Mouse (Mus musculus) forebrain, postnatal 0 days (tissue): ENCODE data around the gene Spcs2. TPM values are rescaled to one million over a fixed set of nuclear protein-coding genes. Genes with fewer than 3 reads are reported as not detected.

Source experiments
- ATAC-seq: fragments of 200-750 bp; cut with Nextera tagmentation; 2 replicates; pipeline ENCODE4 v1.8.0; 2017; ENCODE audit warnings: mild to moderate bottlenecking, moderate library complexity
- DNase-seq: peaks from one replicate; pipeline ENCODE4 v3.0.0-alpha.2; 2015
- H3K27ac ChIP-seq: fragments of 300-500 bp; sonication (generic); 2 replicates; pipeline ENCODE4 v1.5.1; 2014; ENCODE audit warnings: low read depth, mild to moderate bottlenecking, antibody characterized with exemption, low read length, moderate library complexity, mixed read lengths
- H3K27me3 ChIP-seq: fragments of 300-500 bp; sonication (generic); 2 replicates; pipeline ENCODE4 v1.6.1; 2014; ENCODE audit warnings: mild to moderate bottlenecking, low read length, mixed read lengths; ENCODE audit not compliant: insufficient read depth
- H3K36me3 ChIP-seq: fragments of 300-500 bp; sonication (generic); 2 replicates; pipeline ENCODE4 v1.6.1; 2014; ENCODE audit warnings: mild to moderate bottlenecking, moderate library complexity; ENCODE audit not compliant: insufficient read depth
- H3K4me1 ChIP-seq: fragments of 300-500 bp; sonication (generic); 2 replicates; pipeline ENCODE4 v1.6.1; 2014; ENCODE audit warnings: antibody characterized with exemption; ENCODE audit not compliant: insufficient read depth
- H3K4me2 ChIP-seq: fragments of 300-500 bp; sonication (generic); 2 replicates; pipeline ENCODE4 v1.6.1; 2014; ENCODE audit warnings: low read depth, mild to moderate bottlenecking, moderate library complexity
- H3K4me3 ChIP-seq: fragments of 300-500 bp; sonication (generic); 2 replicates; pipeline ENCODE4 v1.5.1; 2014; ENCODE audit warnings: low read depth, low read length, mixed read lengths
- H3K9ac ChIP-seq: fragments of 300-500 bp; sonication (generic); 2 replicates; pipeline ENCODE4 v1.6.1; 2014; ENCODE audit warnings: mild to moderate bottlenecking
- H3K9me3 ChIP-seq: fragments of 300-500 bp; sonication (generic); 2 replicates; pipeline ENCODE4 v1.6.1; 2016; ENCODE audit warnings: low read length
- CTCF ChIP-seq: sonication (generic); IDR thresholded peaks from 2 replicates; pipeline ENCODE4 v1.5.1; 2016; ENCODE audit warnings: antibody characterized with exemption, control low read depth, low read depth
- WGBS: fragments of 180-500 bp; shearing (Covaris S2); extraction: QIAGEN DNeasy Blood & Tissue Kit; methylation state at CpG from one replicate; pipeline ENCODE4 v1.1.7; 2014; 5-methylcytosine and 5-hydroxymethylcytosine counted together
- polyA plus RNA-seq: library from polyadenylated mRNA; unstranded; fragments of >200 nt; fragmentation: Nextera tagmentation; extraction: Ambion mirVana; gene quantifications from 2 replicates; pipeline ENCODE4 v1.2.1, GENCODE M21; 2015
- total RNA-seq: library from RNA; depleted of rRNA; stranded (reverse); fragments of >200 nt; gene quantifications from 2 replicates; pipeline ENCODE4 v1.2.3, GENCODE M21; 2014; rRNA removed

Gene Spcs2
- total and polyA plus RNA-seq, 2 experiments from 2014 or later: 123 to 257 TPM

DNA sequence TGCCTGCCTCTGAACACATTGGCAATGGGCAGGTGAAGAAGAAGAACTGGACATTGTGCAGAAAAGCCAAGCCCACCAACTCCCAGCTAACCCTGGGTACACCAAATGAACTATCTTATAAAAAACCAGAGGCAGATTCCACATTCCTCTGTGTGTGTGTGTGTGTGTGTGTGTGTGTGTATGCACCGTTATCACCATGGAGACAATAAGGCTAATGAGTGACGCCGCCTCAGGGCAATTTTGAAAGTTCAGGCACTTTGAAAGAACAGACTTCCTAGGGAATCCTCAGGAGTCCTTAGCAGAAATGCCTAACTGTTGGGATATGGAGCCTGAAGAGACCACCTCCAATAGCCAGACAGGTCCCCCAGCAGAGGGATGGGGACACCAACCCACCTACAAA lies 66.0 kb downstream of the Spcs2 start:
- DNase-seq (no peak), ATAC-seq (no peak)
- no peak overlapping the region for H3K27ac ChIP-seq
- no peak for TF ChIP-seq CTCF
- H3K4me1 ChIP-seq: no peaks in the 10 kb centered on the region
- 59% methylated on average over 3 of the region's 3 CpGs for WGBS
- no peaks in the 10 kb centered on the region for H3K36me3 ChIP-seq
- H3K4me2 ChIP-seq: no peak overlapping the region
- H3K4me3 ChIP-seq: no peak overlapping the region
- H3K9me3 ChIP-seq: no peaks in the 10 kb centered on the region
- no peak overlapping the region for H3K9ac ChIP-seq
- H3K27me3 ChIP-seq: peaks cover 4% of the 10 kb centered on the region; the same call in 1 of the 2 replicates

DNA sequence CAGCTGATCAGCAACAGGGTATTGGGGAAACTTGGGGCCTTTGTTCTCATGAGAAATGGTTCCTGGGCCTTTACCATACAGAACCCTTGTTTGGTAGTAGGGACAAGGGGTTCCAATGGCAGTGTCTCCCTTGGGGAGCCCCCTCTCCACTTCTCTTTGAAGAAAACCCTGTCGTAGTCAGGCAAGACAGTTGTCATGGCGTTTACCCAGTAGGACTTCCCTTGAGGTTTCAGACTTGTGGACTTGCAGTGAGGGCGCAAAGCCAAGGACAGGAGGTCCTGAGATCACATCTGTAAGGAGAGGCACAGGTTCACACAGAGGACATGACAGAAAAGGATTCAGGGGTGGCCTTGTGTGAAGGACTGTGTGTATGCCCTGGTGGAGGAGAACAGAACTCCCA lies 66.8 kb downstream of the Spcs2 start:
- Histone ChIP-seq H3K4me1 (no peaks in the 10 kb centered on the region), H3K27me3 (peaks cover 4% of the 10 kb centered on the region; the same call in 1 of the 2 replicates), H3K4me3 (no peak overlapping the region), H3K36me3 (no peaks in the 10 kb centered on the region), H3K27ac (no peak overlapping the region), H3K4me2 (no peak overlapping the region), H3K9me3 (no peaks in the 10 kb centered on the region), H3K9ac (no peak overlapping the region)
- DNase-seq: no peak
- ATAC-seq: no peak
- 75% methylated on average over 3 of the region's 3 CpGs for WGBS
- TF ChIP-seq CTCF: no peak

DNA sequence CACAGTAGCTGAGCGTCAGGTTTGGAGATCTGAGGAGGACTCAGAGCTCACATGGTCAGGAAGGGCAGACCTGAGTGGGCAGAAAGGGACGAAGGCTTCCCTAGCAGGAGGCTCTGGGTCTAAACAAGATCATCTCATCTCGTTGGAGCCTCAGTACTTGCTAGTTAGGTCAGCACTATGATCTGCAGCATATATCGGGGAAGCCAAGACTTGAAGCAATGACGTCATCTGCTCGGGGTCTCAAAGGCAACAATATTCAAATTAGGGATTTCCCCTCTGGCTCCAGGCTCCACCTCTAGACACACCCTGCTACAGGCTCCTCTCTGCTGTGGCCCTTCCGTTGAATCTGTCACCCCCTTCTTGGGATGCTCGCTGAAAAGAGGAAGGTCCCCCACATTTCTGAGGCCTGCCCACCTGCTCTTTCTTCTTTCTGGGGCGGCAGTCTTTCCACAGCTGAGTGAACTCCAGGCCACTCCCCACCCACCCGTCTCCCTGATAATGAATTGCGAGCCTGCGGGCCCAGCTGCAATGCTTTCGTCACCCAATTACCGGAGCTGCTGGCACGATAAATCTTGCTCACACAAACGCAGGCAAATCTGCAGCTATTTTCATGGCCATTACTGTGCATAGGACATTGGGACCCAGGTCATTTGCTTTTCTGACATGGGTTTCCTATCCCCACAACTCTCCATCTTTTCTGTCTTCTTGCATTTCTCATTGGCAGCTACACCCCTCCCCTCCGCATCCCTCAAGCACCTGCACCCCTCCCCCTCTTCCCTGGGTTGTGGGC lies 67.9 kb downstream of the Spcs2 start:
- 8% methylated on average over 17 of the region's 17 CpGs for WGBS
- Histone ChIP-seq H3K36me3 (no peaks in the 10 kb centered on the region), H3K9me3 (no peaks in the 10 kb centered on the region), H3K9ac (no peak overlapping the region), H3K4me3 (no peak overlapping the region), H3K4me2 (peak overlapping the region; percentile 38), H3K27me3 (peaks cover 4% of the 10 kb centered on the region; the same call in 1 of the 2 replicates), H3K27ac (no peak overlapping the region), H3K4me1 (no peaks in the 10 kb centered on the region)
- ATAC-seq (peak; percentile 71), DNase-seq (peak; percentile 69)
- TF ChIP-seq CTCF: no peak

DNA sequence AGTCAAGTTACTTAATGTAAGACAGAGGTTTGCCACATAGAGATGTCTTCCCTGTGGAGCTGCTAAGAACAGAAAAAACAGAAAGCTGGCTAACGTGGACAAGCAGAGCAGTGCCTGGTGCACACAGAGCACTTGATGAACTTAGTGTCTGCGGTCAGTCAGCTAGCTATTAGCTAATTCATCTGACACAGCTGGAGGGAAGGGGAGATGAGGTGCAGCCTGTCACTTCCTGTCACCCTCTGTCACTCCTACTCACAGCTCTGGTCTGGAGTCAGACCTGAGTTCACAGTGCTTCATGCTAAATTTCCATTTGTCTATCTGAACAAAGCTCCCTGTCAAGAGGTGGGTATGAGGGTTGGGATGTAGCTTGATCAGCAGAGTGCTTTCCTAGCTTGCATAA lies 69.2 kb downstream of the Spcs2 start:
- Histone ChIP-seq H3K4me3 (no peak overlapping the region), H3K9me3 (no peaks in the 10 kb centered on the region), H3K27ac (no peak overlapping the region), H3K36me3 (no peaks in the 10 kb centered on the region), H3K4me1 (no peaks in the 10 kb centered on the region), H3K9ac (no peak overlapping the region), H3K27me3 (peaks cover 4% of the 10 kb centered on the region; the same call in 1 of the 2 replicates), H3K4me2 (no peak overlapping the region)
- 61% methylated on average over 2 of the region's 2 CpGs for WGBS
- DNase-seq: no peak
- no peak for ATAC-seq
- no peak for TF ChIP-seq CTCF

DNA sequence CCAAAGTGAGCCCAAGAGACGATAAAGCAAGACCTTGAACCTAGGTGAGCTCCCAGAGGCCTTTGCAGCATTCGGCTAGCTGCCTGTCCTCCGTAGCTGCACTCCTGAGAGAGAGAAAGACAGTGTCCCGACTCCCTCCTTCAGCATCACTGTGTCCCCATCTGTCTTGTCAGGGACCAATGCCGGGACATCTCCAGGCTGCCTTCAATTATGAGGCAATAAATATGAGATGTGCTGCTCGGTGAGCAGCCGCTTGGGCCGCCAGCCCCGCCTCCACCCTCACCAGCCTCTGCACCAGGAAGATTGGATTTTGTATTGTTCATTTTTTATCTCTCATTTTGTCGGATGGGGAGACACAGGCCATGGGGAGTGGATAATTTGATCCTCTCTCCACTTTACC lies 72.4 kb downstream of the Spcs2 start:
- ATAC-seq: no peak

DNA sequence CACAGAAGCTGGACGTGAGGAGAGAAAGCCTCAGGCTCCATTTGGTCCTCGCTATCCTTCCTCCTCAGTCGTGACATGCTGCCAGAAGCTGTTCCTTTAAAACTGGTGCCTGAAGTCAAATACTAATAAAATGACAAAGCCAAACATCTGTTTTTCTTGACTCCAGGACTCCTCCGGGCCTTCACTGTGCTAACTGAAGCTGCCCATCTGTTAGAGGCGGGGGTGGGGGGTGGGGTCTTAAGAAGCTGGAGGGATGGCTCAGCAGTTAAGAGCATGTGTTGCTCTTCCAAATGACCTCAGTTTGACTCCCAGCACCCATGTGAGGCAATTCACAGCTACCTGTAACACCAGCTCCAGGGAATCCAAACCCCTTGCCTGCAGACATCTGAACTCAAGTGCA lies 74.7 kb downstream of the Spcs2 start:
- H3K4me3 ChIP-seq: no peak overlapping the region
- H3K4me1 ChIP-seq: no peaks in the 10 kb centered on the region
- DNase-seq: no peak
- H3K27me3 ChIP-seq: no peaks in the 10 kb centered on the region
- no peak for ATAC-seq
- H3K27ac ChIP-seq: no peak overlapping the region
- H3K4me2 ChIP-seq: no peak overlapping the region
- no peak overlapping the region for H3K9ac ChIP-seq
- 77% methylated on average over 5 of the region's 5 CpGs for WGBS
- no peak for TF ChIP-seq CTCF
- no peaks in the 10 kb centered on the region for H3K36me3 ChIP-seq
- H3K9me3 ChIP-seq: no peaks in the 10 kb centered on the region

More for the DNA sequence above, 72.4 kb downstream of the Spcs2 start:
- no peak for DNase-seq
- Histone ChIP-seq H3K36me3 (no peaks in the 10 kb centered on the region), H3K4me1 (no peaks in the 10 kb centered on the region), H3K9me3 (no peaks in the 10 kb centered on the region), H3K4me3 (no peak overlapping the region), H3K4me2 (no peak overlapping the region), H3K9ac (no peak overlapping the region), H3K27me3 (no peaks in the 10 kb centered on the region), H3K27ac (no peak overlapping the region)
- no peak for TF ChIP-seq CTCF
- WGBS: 81% methylated on average over 10 of the region's 10 CpGs

DNA sequence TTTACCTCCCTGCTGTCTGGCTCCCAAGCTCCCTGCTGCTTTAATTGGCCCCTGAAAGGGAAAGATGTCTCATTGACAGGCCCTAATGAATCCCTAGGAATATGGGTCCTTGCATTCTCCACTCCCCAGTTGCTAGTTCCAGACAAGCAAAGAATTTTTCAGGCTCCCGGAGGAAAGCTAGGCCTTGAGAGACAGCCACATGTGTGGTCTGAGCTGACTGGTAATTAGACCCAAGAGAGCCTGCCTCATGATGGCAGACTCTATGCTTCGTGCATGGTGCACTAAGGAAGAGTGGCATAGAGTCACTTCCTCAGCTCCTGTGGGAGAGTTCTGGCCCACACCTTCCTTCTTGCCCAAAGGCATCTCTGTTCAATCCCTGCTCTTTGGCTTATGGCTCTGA lies 75.3 kb downstream of the Spcs2 start:
- no peaks in the 10 kb centered on the region for H3K27me3 ChIP-seq
- ATAC-seq (no peak), DNase-seq (no peak)
- WGBS: 30% methylated on average over 2 of the region's 2 CpGs
- no peak overlapping the region for H3K27ac ChIP-seq
- H3K4me2 ChIP-seq: no peak overlapping the region
- H3K4me3 ChIP-seq: no peak overlapping the region
- H3K9me3 ChIP-seq: no peaks in the 10 kb centered on the region
- no peak for TF ChIP-seq CTCF
- H3K36me3 ChIP-seq: no peaks in the 10 kb centered on the region
- no peaks in the 10 kb centered on the region for H3K4me1 ChIP-seq
- H3K9ac ChIP-seq: no peak overlapping the region

Other genes with a start within 250 kb of the Spcs2 start
- 0.86 and 1.5 TPM in 2 replicates for gene Tpbgl, start 236.4 kb downstream of the Spcs2 start, total RNA-seq
- 1.8 and 2.1 TPM in 2 replicates for gene Tpbgl, start 236.4 kb downstream of the Spcs2 start, polyA plus RNA-seq
- 10.8 and 10.9 TPM in 2 replicates for gene Slco2b1, start 152.1 kb downstream of the Spcs2 start, total RNA-seq
- 5.9 and 6.7 TPM in 2 replicates for gene Slco2b1, start 152.1 kb downstream of the Spcs2 start, polyA plus RNA-seq
- not detected in 2 replicates for gene Olfr520, start 133.2 kb downstream of the Spcs2 start, total RNA-seq
- gene Olfr520, start 133.2 kb downstream of the Spcs2 start, polyA plus RNA-seq: not detected in 2 replicates
- gene Olfr521, start 100.0 kb downstream of the Spcs2 start, total RNA-seq: not detected in 2 replicates
- gene Olfr521, start 100.0 kb downstream of the Spcs2 start, polyA plus RNA-seq: not detected in 2 replicates
- 2.2 and 2.3 TPM in 2 replicates for gene Neu3, start 35.0 kb downstream of the Spcs2 start, total RNA-seq
- 0.65 and 1.5 TPM in 2 replicates for gene Neu3, start 35.0 kb downstream of the Spcs2 start, polyA plus RNA-seq
- gene Xrra1, start 4.3 kb downstream of the Spcs2 start, total RNA-seq: 0.62 and 2.0 TPM in 2 replicates
- 1.7 and 2.0 TPM in 2 replicates for gene Xrra1, start 4.3 kb downstream of the Spcs2 start, polyA plus RNA-seq
- gene Rnf169, start 117.0 kb upstream of the Spcs2 start, total RNA-seq: 23.6 and 24.9 TPM in 2 replicates
- 2.6 and 4.3 TPM in 2 replicates for gene Rnf169, start 117.0 kb upstream of the Spcs2 start, polyA plus RNA-seq
- not detected in 2 replicates for gene Chrdl2, start 142.7 kb upstream of the Spcs2 start, total RNA-seq
- 0.15 and 0.67 TPM in 2 replicates for gene Chrdl2, start 142.7 kb upstream of the Spcs2 start, polyA plus RNA-seq